Mouse (Mus musculus) right cerebral cortex, adult 2 months (tissue): Measurements from ENCODE around the gene Tpbgl.

Experiments used
- DNase-seq, 2 experiments: peaks; one replicate each; pipeline ENCODE4 v3.0.0; 2021 to 2022; ENCODE audit warnings: low spot score in 2 of 2

Gene Tpbgl

DNA sequence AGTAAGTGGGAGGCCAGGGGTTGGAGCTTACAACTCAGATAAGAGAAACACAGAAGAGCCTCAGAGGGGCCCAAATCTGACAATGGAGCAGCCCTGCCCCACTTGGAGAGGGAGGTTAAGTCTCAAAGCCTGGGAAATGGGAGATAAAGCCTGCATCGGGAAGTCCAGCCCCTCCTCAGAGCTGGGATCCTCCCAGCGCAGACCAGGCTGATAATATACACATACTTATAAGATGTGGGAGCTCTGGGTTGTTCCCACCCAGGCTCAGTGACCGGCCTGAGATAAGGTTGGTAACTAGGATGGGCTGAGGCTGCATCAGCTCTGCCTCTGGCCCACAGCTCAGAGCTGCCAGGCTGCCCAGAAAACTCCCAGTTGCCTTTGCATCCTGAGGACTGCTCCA is 15.2 kb upstream of the Tpbgl start:
- DNase-seq, result no peak

GRCm38 (mm10) chr7:99641245-99641644 is 14.3 kb upstream of the Tpbgl start:
- DNase-seq, result no peak

GRCm38 (mm10) chr7:99633966-99634665 is 7.2 kb upstream of the Tpbgl start:
- DNase-seq, result no peak

- no peak for DNase-seq
Measured at GRCm38 (mm10) chr7:99632286-99632685, 5.4 kb upstream of the Tpbgl start.

- DNase-seq, result no peak
Measured at GRCm38 (mm10) chr7:99627366-99627765, 463 bp upstream of the Tpbgl start.

- peak; percentile 84 to 89 for DNase-seq
Measured at GRCm38 (mm10) chr7:99625722-99626375, 1.1 kb downstream of the Tpbgl start.

- peak; percentile 35 to 60 for DNase-seq
Measured at GRCm38 (mm10) chr7:99618860-99619259, 8.0 kb downstream of the Tpbgl start.

DNA sequence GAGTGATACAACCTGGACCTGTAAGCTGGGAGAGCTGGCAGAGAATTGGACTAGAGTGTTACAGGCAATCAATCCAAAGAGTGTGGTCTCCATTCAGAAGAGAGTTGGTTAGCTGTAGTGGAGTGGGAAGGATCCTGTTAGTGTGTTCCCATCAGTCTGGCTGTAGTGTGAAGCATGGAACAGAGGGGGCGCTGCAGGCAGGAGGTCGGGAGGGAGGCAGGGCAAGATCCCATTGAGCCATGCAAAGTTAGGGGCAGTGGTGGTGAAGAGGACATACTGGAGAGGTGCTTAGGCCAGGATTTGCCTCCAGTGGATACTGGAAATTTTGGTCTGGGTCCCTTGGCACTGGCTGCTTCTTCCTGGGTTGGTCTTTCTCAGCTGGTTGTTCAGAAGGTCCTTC is 8.6 kb downstream of the Tpbgl start:
- DNase-seq, result no peak

GRCm38 (mm10) chr7:99607632-99608031 is 19.3 kb downstream of the Tpbgl start:
- DNase-seq, result no peak

DNA sequence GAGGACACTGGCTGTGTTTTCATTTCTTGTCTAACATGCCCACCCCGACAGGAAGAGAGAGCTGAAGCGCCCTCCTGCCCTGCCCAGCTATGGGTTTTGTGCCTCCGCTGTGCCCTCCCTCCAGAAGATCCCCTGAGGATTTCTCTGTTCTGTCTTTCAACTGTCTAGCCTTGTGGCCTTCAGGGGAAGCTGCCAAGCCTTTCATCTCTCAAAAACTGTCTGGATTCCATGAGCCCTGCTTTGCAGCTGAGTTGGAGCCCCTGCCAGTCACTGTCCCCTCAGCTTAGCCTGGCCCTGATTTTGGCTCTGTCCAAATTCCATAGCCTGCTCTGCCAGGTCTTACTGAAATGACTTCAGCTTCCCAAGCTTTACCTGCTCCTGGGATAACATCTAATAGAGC is 20.1 kb downstream of the Tpbgl start:
- DNase-seq, result no peak

GRCm38 (mm10) chr7:99606303-99606702 is 20.6 kb downstream of the Tpbgl start:
- no peak for DNase-seq

- no peak for DNase-seq
Measured at GRCm38 (mm10) chr7:99605058-99605457, 21.8 kb downstream of the Tpbgl start.

DNA sequence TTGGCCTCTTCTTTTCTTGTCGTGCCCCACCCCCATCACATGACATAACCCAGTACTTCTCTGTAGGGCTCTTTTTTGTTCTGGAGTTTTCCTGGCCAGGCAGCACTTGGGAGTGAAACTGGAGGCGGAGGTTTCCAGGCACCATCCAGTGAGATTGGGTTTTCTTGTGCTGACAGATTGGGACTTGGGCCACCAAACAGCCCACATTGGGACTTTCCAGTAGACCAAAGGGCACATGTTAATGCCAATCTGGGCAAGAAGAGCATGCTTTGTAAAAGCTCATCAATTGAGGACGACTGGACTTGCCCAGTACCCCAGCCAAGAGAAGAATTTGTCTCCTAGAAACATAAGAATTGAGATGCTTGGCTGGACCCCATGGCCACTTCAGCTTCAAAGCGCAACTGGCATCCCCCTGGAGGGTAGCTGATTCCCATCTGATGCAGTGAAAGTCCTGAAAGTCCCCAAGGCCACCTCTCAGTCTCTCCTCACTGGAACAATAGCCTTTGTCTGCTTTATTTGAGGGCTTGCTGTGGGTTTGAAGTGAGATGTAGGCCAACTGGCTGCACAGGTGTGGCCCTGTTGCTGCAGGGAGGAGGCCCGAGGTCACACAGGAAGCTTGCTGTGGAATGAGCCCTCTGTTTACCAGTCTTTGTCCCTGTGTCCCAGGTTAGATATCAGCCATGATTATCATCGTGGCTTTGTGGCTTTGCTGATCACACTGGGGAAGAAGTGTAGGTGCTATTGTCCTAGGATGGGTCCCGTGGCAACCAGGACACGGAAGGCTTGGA is 22.8 kb downstream of the Tpbgl start:
- DNase-seq, result no peak

DNA sequence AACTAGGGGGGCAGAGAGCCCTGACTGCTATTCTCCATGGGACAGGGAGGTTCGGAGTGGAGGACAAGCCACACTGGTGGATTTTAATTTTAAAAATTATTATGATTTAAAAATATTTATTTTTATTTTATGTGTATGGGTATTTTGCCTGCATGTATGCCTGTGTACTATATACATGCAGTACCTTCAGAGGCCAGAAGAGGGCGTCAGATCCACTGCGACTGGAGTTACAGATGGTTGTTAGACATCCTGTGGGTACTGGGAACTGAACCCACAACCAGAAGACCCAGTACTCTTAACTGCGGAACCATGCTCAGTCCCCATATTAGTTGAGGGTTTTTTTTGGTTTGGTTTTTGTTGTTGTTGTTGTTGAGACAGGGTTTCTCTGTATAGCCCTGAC is 28.2 kb downstream of the Tpbgl start:
- DNase-seq, result no peak

DNA sequence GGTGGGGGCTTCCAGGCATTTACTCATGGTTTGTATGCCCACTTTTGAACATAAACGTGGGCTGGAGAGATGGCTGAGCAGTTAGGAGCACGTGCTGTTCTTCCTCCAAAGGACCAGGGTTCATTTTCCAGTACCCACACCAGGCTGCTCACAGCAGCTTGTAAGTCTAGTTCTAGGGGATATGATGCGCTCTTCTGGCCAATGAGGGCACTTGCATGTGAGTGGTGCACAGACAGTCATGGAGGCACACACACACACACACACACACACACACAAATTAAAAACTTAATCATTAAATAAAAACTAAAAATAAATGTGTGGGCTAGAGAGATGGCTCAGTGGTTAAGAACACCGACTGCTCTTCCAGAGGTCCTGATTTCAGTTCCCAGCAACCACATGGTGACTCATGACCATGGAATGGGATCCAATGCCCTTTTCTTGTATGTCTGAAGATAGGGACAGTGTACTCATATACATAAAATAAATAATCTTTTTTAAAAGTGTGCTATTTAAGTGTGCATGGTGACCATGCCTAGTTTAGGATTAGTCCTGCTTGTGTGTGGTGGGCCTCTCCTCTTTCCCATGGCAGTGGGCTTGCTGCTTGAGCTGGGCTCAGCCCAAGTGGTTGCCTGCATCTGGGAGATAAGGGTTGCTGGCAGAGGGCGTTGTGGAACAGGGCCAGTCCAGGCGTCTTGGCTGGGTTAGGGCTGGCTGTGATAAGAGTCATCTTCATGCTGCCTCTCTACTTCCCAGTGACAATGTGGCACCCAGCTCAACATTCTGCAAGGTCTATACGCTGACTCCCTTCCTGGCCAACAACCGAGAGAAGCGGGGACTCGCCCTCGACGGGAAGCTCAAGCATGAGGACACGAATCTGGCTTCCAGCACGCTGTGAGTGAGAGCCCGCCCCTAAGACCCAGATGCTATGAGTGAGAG is 32.8 kb downstream of the Tpbgl start:
- DNase-seq, result no peak

- DNase-seq, result no peak
Measured at GRCm38 (mm10) chr7:99592669-99593068, 34.2 kb downstream of the Tpbgl start.

GRCm38 (mm10) chr7:99590646-99591045 is 36.3 kb downstream of the Tpbgl start:
- DNase-seq, result no peak

DNA sequence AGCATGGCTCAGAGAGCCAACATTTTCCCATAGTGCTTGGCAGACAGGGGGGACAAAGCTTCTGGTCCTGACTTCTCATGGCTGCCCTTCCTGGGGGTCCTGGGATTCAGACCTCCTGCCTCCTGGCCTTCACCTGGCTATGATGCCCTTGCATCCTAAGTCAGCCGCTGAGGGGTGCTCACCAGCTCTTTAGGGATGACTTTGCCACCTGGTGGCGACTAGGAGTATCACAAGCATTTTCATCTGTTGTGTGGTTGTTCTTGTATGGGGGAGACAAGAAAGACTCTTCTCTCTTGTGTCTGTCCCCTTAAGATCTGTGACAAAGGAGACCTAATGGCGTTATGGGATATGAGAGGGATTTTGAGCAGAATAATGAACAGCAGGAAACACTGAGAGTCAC is 36.8 kb downstream of the Tpbgl start:
- peak; percentile 80 to 87 for DNase-seq

DNA sequence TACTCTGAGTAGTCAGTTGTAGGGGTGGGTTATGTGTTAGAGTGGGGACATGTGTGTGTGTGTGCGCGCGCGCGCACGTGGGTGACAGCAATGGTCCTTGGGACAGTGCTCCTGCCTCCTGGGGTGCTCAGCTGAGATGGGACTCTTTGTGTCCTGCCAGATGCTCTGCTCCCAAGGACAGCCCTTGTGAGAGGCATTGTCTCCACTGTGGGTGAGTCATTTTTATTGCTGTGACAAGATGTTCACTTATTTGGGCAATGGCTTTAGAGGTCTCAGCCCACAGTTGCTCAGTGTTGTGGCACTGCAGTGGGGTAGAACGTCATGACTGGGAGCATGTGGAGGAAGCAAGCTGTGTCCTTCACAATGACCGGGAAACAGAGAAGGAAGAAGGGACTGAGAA is 40.9 kb downstream of the Tpbgl start:
- no peak for DNase-seq

DNA sequence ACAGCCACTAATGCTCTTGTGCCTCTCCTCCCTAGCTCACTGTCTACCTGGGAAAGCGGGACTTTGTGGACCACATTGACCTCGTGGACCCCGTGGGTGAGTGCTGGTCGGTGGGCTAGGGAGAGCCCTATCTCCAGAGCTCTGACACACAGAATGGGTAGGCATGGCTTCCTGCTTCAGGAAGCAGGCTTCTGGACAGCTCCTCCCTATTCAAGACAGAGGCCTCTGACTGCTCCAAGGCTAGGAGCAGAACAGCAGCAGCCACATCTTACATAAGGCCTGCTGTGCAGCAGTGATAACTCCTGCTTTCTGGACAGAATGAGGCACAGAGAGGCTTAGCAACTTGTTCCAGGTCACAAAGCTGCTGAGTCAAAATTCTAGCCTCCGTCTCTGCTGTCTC is 43.3 kb downstream of the Tpbgl start:
- DNase-seq, result no peak

DNA sequence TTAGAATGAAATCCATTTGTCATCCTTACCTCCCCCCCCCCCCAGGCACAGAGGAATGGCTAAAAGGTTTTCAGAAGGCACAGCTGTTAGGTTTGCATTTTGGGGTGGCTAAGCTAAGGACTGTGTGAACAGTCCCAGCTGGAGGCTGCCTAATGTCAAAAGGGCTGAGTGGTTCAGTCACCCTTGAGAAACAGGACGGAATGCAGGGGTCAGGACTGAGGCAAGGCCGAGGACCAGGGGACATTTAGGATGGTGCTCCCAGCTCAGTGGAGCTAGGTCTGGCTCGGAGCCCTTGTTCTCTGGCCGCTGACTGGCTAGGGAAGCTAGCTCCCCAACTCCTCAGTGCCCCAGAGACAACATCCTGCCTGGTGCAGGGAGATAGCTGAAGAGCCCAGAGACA is 44.0 kb downstream of the Tpbgl start:
- no peak for DNase-seq

- DNase-seq, result no peak
Measured at GRCm38 (mm10) chr7:99582306-99582705, 44.6 kb downstream of the Tpbgl start.
